Mouse (Mus musculus): Measurements from ENCODE around the gene Podn. TPM values are rescaled to one million over a fixed set of nuclear protein-coding genes. Genes with fewer than 3 reads are reported as not detected.

Gene Podn
- polyA plus RNA-seq, 1 experiment: 150 TPM

- no peaks in the 10 kb centered on the region for H3K36me3 ChIP-seq (ENCODE audit: control insufficient read depth, insufficient read depth, low read length)
- H3K27me3 ChIP-seq (ENCODE audit: control insufficient read depth, insufficient read depth, low read length): no peaks in the 10 kb centered on the region
- TF ChIP-seq POLR2A (IDR thresholded peaks at IDR 0.05; ENCODE audit: low read depth, low read length): no peak
- TF ChIP-seq CTCF (IDR thresholded peaks at IDR 0.05; ENCODE audit: extremely low read depth, insufficient read length, insufficient replicate concordance, low read depth, low read length): no peak
- H3K4me1 ChIP-seq (ENCODE audit: control insufficient read depth, insufficient read depth, insufficient read length, low read length): no peaks in the 10 kb centered on the region
- no peak overlapping the region for H3K4me3 ChIP-seq (ENCODE audit: low read depth, low read length)
- 71% methylated on average over 4 of the region's 4 CpGs for WGBS
- no peak overlapping the region for H3K27ac ChIP-seq (ENCODE audit: insufficient read depth, low read depth, low read length)
Measured at GRCm38 (mm10) chr4:107977593-107977992, 118.7 kb downstream of the Podn start.

GRCm38 (mm10) chr4:107975004-107975403 is 121.2 kb downstream of the Podn start:
- TF ChIP-seq CTCF (IDR thresholded peaks at IDR 0.05; ENCODE audit: extremely low read depth, insufficient read length, insufficient replicate concordance, low read depth, low read length): no peak
- TF ChIP-seq POLR2A (IDR thresholded peaks at IDR 0.05; ENCODE audit: low read depth, low read length): no peak
- H3K27me3 ChIP-seq (ENCODE audit: control insufficient read depth, insufficient read depth, low read length): no peaks in the 10 kb centered on the region
- no peaks in the 10 kb centered on the region for H3K4me1 ChIP-seq (ENCODE audit: control insufficient read depth, insufficient read depth, insufficient read length, low read length)
- H3K4me3 ChIP-seq (ENCODE audit: low read depth, low read length): no peak overlapping the region
- 33% methylated on average over 7 of the region's 7 CpGs for WGBS
- H3K36me3 ChIP-seq (ENCODE audit: control insufficient read depth, insufficient read depth, low read length): no peaks in the 10 kb centered on the region
- H3K27ac ChIP-seq (ENCODE audit: insufficient read depth, low read depth, low read length): no peak overlapping the region

DNA sequence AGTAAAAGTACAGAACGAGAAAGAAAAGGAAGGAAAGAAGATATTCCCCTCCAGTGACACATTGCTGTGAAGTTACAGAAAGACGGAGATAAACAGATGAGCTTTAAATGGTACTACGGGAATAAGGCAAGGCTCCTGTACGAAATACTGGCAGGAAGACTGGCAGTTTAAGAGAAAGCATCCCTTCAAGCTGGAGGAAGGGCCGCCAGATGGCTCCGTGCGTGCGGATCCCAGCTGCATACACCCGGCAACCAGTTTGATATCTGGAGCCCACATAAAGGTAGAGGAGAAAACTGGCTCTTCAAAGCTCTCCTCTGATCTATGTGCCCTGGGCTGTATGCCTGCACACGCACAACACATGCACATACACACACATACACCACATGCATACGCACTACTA is 121.7 kb downstream of the Podn start:
- no peaks in the 10 kb centered on the region for H3K27me3 ChIP-seq (ENCODE audit: control insufficient read depth, insufficient read depth, low read length)
- 69% methylated on average over 11 of the region's 11 CpGs for WGBS
- H3K4me3 ChIP-seq (ENCODE audit: low read depth, low read length): no peak overlapping the region
- TF ChIP-seq POLR2A (IDR thresholded peaks at IDR 0.05; ENCODE audit: low read depth, low read length): no peak
- TF ChIP-seq CTCF (IDR thresholded peaks at IDR 0.05; ENCODE audit: extremely low read depth, insufficient read length, insufficient replicate concordance, low read depth, low read length): no peak
- no peaks in the 10 kb centered on the region for H3K36me3 ChIP-seq (ENCODE audit: control insufficient read depth, insufficient read depth, low read length)
- no peak overlapping the region for H3K27ac ChIP-seq (ENCODE audit: insufficient read depth, low read depth, low read length)
- H3K4me1 ChIP-seq (ENCODE audit: control insufficient read depth, insufficient read depth, insufficient read length, low read length): no peaks in the 10 kb centered on the region

DNA sequence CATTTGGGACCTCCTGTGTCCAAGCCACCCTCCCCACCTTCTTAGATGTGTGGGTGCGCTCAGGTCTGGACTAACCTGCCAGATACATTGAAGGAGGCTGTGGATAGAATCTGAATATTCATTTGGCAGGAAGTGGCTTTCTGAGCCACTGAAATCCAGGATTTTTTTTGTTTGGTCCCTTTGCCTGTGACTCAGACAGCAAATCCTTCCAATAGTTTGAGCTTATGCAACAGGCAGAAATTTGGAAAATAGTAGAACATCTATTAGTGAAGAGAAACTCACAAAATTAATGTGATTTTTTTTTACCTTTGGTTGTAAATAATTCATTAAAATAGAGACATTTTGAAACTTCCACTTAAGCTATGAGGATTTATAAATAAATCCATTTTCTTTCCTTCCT is 125.1 kb downstream of the Podn start:
- H3K27me3 ChIP-seq (ENCODE audit: control insufficient read depth, insufficient read depth, low read length): no peaks in the 10 kb centered on the region
- no peak overlapping the region for H3K27ac ChIP-seq (ENCODE audit: insufficient read depth, low read depth, low read length)
- no peaks in the 10 kb centered on the region for H3K4me1 ChIP-seq (ENCODE audit: control insufficient read depth, insufficient read depth, insufficient read length, low read length)
- no peak for TF ChIP-seq POLR2A (IDR thresholded peaks at IDR 0.05; ENCODE audit: low read depth, low read length)
- no peak for TF ChIP-seq CTCF (IDR thresholded peaks at IDR 0.05; ENCODE audit: extremely low read depth, insufficient read length, insufficient replicate concordance, low read depth, low read length)
- WGBS: 93% methylated on average over 1 of the region's 1 CpGs
- no peaks in the 10 kb centered on the region for H3K36me3 ChIP-seq (ENCODE audit: control insufficient read depth, insufficient read depth, low read length)
- H3K4me3 ChIP-seq (ENCODE audit: low read depth, low read length): no peak overlapping the region

- Histone ChIP-seq H3K36me3 (ENCODE audit: control insufficient read depth, insufficient read depth, low read length) (no peaks in the 10 kb centered on the region), H3K4me3 (ENCODE audit: low read depth, low read length) (no peak overlapping the region), H3K27ac (ENCODE audit: insufficient read depth, low read depth, low read length) (no peak overlapping the region), H3K4me1 (ENCODE audit: control insufficient read depth, insufficient read depth, insufficient read length, low read length) (no peaks in the 10 kb centered on the region), H3K27me3 (ENCODE audit: control insufficient read depth, insufficient read depth, low read length) (no peaks in the 10 kb centered on the region)
- no peak for TF ChIP-seq POLR2A (IDR thresholded peaks at IDR 0.05; ENCODE audit: low read depth, low read length)
- no peak for TF ChIP-seq CTCF (IDR thresholded peaks at IDR 0.05; ENCODE audit: extremely low read depth, insufficient read length, insufficient replicate concordance, low read depth, low read length)
Measured at GRCm38 (mm10) chr4:107969781-107970180, 126.5 kb downstream of the Podn start.

DNA sequence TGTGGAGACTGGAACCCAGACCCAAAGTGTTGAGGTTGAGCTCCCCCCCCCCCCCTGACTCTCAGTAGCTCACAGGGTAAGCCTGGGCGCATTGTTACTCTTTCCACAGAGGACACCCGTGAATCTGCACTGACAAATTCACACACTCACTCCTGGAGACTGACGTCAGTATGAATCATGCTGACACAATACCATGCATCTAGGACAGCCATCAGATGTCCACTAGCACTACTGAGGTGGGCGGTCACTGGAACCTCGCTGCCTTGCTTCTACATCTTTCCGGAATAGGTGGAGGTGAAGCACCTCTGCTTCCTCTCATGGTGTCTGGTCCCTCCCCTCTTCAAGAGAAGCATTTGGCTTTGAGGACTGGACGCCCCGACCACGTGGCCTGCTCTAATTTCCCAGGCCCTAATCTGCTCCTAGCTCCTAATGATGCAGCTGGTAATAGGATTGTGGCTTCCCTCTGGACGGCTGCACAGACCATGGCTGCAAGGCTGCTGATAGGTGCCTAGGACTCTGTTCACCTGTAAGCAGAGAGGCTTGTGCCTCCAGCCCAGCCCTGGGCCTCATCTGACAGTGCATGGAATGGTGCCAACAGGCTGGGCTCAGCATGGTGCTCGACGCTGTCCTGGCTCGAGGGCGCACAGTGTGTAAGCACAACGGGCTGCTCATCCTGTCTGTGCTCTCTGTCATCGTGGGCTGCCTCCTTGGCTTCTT is 128.1 kb downstream of the Podn start, which contains the start of gene Slc1a7:
Slc1a7 (plus strand) TSS at position 367 of the 717 bp plus-strand sequence.
- H3K4me3 ChIP-seq (ENCODE audit: low read depth, low read length): no peak within 1 kb of the TSS
- no peak within 1 kb of the TSS for H3K27ac ChIP-seq (ENCODE audit: insufficient read depth, low read depth, low read length)
- H3K36me3 ChIP-seq (ENCODE audit: control insufficient read depth, insufficient read depth, low read length): no peaks in the 10 kb centered on the region
- no peaks in the 10 kb centered on the region for H3K4me1 ChIP-seq (ENCODE audit: control insufficient read depth, insufficient read depth, insufficient read length, low read length)
- no peaks in the 10 kb centered on the region for H3K27me3 ChIP-seq (ENCODE audit: control insufficient read depth, insufficient read depth, low read length)
- TF ChIP-seq POLR2A (IDR thresholded peaks at IDR 0.05; ENCODE audit: low read depth, low read length) (no peak), CTCF (IDR thresholded peaks at IDR 0.05; ENCODE audit: extremely low read depth, insufficient read length, insufficient replicate concordance, low read depth, low read length) (no peak)
- 63% methylated on average over 16 of the region's 16 CpGs for WGBS

DNA sequence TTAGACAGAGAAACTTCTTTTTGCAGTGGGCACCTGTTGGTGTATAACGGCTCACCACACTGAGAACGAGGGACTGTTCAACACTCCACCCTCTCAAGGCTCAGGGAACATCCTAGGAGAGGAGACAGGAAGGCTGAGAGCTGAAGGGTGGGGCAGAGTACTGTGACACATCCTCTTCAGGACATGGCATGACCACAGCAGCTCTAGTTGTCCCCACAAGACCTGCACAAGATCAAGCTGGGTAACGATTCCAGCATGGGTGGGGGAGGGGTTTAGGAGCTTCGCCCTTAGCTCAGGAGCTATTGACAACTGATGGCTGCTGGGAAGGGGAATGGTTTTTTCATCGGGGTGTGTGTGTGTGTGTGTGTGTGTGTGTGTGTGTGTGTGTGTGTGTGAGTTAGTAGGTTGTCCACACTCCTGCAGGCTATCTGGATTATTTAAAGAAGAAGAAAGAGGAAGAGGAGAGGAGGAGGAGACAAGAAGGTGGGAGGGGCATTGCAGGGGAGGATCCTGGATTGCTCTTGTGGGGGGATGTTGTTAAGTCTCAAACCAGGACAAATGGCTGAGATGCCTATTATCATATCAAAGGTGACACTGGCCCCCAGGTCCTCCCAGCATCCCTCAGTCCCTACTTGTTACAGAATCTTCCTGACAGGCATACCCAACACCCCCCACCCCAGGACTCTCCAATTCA is 129.7 kb downstream of the Podn start:
- H3K27ac ChIP-seq (ENCODE audit: insufficient read depth, low read depth, low read length): no peak overlapping the region
- no peak overlapping the region for H3K4me3 ChIP-seq (ENCODE audit: low read depth, low read length)
- H3K4me1 ChIP-seq (ENCODE audit: control insufficient read depth, insufficient read depth, insufficient read length, low read length): no peaks in the 10 kb centered on the region
- H3K27me3 ChIP-seq (ENCODE audit: control insufficient read depth, insufficient read depth, low read length): no peaks in the 10 kb centered on the region
- TF ChIP-seq POLR2A (IDR thresholded peaks at IDR 0.05; ENCODE audit: low read depth, low read length) (no peak), CTCF (IDR thresholded peaks at IDR 0.05; ENCODE audit: extremely low read depth, insufficient read length, insufficient replicate concordance, low read depth, low read length) (no peak)
- WGBS: 58% methylated on average over 5 of the region's 5 CpGs
- no peaks in the 10 kb centered on the region for H3K36me3 ChIP-seq (ENCODE audit: control insufficient read depth, insufficient read depth, low read length)

Other genes with a start within 250 kb of the Podn start
- 4.1 and 8.0 TPM in 2 replicates for gene Magoh, start 216.7 kb downstream of the Podn start, polyA plus RNA-seq (2012; rRNA removed)
- 6.0 and 8.5 TPM in 2 replicates for gene 0610037L13Rik, start 206.6 kb downstream of the Podn start, polyA plus RNA-seq (2012; rRNA removed)
- gene Cpt2, start 172.8 kb downstream of the Podn start, polyA plus RNA-seq (2012; rRNA removed): 130 and 162 TPM in 2 replicates
- gene Slc1a7, start 128.1 kb downstream of the Podn start, polyA plus RNA-seq (2012; rRNA removed): 0.11 and 0.16 TPM in 2 replicates
- 76.3 and 209 TPM in 2 replicates for gene Scp2, start 48.6 kb upstream of the Podn start, polyA plus RNA-seq (2012; rRNA removed)
- gene Echdc2, start 69.0 kb upstream of the Podn start, polyA plus RNA-seq (2012; rRNA removed): 31.2 and 33.5 TPM in 2 replicates
- gene Zyg11a, start 121.6 kb upstream of the Podn start, polyA plus RNA-seq (2012; rRNA removed): 1.1 and 1.7 TPM in 2 replicates
- 2.6 and 4.1 TPM in 2 replicates for gene Zyg11b, start 204.7 kb upstream of the Podn start, polyA plus RNA-seq (2012; rRNA removed)
- 7.3 and 11.1 TPM in 2 replicates for gene Coa7, start 231.7 kb upstream of the Podn start, polyA plus RNA-seq (2012; rRNA removed)